10 mouse cellular contexts compared by ENCODE assay signal in genomic region chr6:87809651-87810161, GRCm38 (mm10). TPM values are rescaled to one million over a fixed set of nuclear protein-coding genes. Genes with fewer than 3 reads are reported as not detected.
DNase-seq lines count a peak whose midpoint lies in the region; ATAC-seq and TF ChIP-seq lines count a peak whose summit lies in the region.
"Had no signal": no experiment of that assay in that cellular context is flagged by ENCODE, and none has a peak within 500 bp of the region (broad histone marks: within the 10 kb centered on the region; RNA-seq: fewer than 3 reads in every experiment).

No protein-coding gene starts in this region.

- WGBS in kidney, adult 2 months, result 54% methylated on average over 6 of the region's 6 CpGs
- 81% methylated on average over 6 of the region's 6 CpGs for WGBS in heart, embryonic 16.5 days
- WGBS in liver, postnatal 0 days (ENCODE audit: insufficient replicate concordance), result 22% methylated on average over 6 of the region's 6 CpGs

- H3K9me3 ChIP-seq in heart, embryonic 16.5 days (replicated peaks; ENCODE audit: control insufficient read depth, low read length), result no peaks in the 10 kb centered on the region
- no peaks in the 10 kb centered on the region for H3K9me3 ChIP-seq in liver, postnatal 0 days (ENCODE audit: low read length)

- peaks cover 16% of the 10 kb centered on the region for H3K4me1 ChIP-seq in kidney, adult 2 months (ENCODE audit: control insufficient read depth, insufficient read depth, low read length)
- H3K4me1 ChIP-seq in brown adipose tissue, adult 24 weeks (ENCODE audit: control insufficient read depth, insufficient read depth, insufficient read length, low read length), result peaks cover 15% of the 10 kb centered on the region
- H3K4me1 ChIP-seq in heart, embryonic 16.5 days (ENCODE audit: control insufficient read depth, insufficient read depth, low read length), result peaks cover 17% of the 10 kb centered on the region
- peaks cover 49% of the 10 kb centered on the region for H3K4me1 ChIP-seq in liver, postnatal 0 days (ENCODE audit: insufficient read depth)

- no peaks in the 10 kb centered on the region for H3K36me3 ChIP-seq in kidney, adult 2 months (ENCODE audit: control insufficient read depth, insufficient read depth, low read length)
- peaks cover 5% of the 10 kb centered on the region; the same call in 1 of the 2 replicates for H3K36me3 ChIP-seq in heart, embryonic 16.5 days (ENCODE audit: control insufficient read depth, insufficient read depth)
- peaks cover 22% of the 10 kb centered on the region; the same call in 1 of the 2 replicates for H3K36me3 ChIP-seq in liver, postnatal 0 days (replicated peaks; ENCODE audit: insufficient read depth, low read length)

- TF ChIP-seq EP300 in liver, postnatal 0 days (IDR thresholded peaks at IDR 0.05; ENCODE audit: low read depth), result peak; percentile 62; the same call in 1 of the 2 replicates

- no peak overlapping the region for H3K9ac ChIP-seq in heart, embryonic 16.5 days (ENCODE audit: low read length)
- peak overlapping the region; percentile 93 for H3K9ac ChIP-seq in liver, postnatal 0 days (replicated peaks)

- no peak for TF ChIP-seq CTCF in kidney, adult 2 months (conservative IDR thresholded peaks at IDR 0.05; ENCODE audit: insufficient read depth, insufficient read length, low read depth, low read length)
- 0 out of 2 replicates have a peak, but pooled peaks have one; percentile 1 for TF ChIP-seq CTCF in liver, postnatal 0 days (IDR thresholded peaks at IDR 0.05; ENCODE audit: low read depth)

- DNase-seq in kidney, adult 2 months, result peak; percentile 49
- no peak for DNase-seq in kidney, postnatal 4 days
- DNase-seq in liver, postnatal 0 days, result peak; percentile 73
- no peak for DNase-seq in right cerebral cortex, postnatal 4 days
- no peak for DNase-seq in adrenal gland, adult 8-10 months
- DNase-seq: right cerebral cortex, postnatal 25 days had no signal

- ATAC-seq in heart, embryonic 16.5 days (replicated peaks; ENCODE audit: extremely low read depth, insufficient read depth, low FRiP score), result no peak
- peak; percentile 60 for ATAC-seq in liver, postnatal 0 days
- ATAC-seq in activated CD4-positive, CD25-positive, alpha-beta regulatory T cell, adult 4 months, result no peak

- no peak for TF ChIP-seq POLR2A in kidney, adult 2 months (IDR thresholded peaks at IDR 0.05; ENCODE audit: low read depth, low read length)

- H3K4me3 ChIP-seq in kidney, adult 2 months (ENCODE audit: insufficient read depth, low read depth, low read length), result no peak overlapping the region
- peak overlapping the region; percentile 91 for H3K4me3 ChIP-seq in brown adipose tissue, adult 24 weeks (ENCODE audit: insufficient read depth, low read depth, low read length)
- peak overlapping the region; percentile 74; the same call in 1 of the 2 replicates for H3K4me3 ChIP-seq in heart, embryonic 16.5 days (ENCODE audit: low read length)
- peak overlapping the region; percentile 97 for H3K4me3 ChIP-seq in liver, postnatal 0 days (ENCODE audit: low read depth, low read length)

- no peaks in the 10 kb centered on the region for H3K27me3 ChIP-seq in kidney, adult 2 months (replicated peaks; ENCODE audit: control insufficient read depth, insufficient read depth, low read length)
- no peaks in the 10 kb centered on the region for H3K27me3 ChIP-seq in heart, embryonic 16.5 days (ENCODE audit: control insufficient read depth, insufficient read depth, low read length)
- H3K27me3 ChIP-seq in liver, postnatal 0 days (ENCODE audit: insufficient read depth, low read length), result no peaks in the 10 kb centered on the region

- peak overlapping the region; percentile 73 for H3K4me2 ChIP-seq in heart, embryonic 16.5 days (ENCODE audit: low read depth, low read length)
- H3K4me2 ChIP-seq in liver, postnatal 0 days (ENCODE audit: low read depth, low read length), result peak overlapping the region; percentile 72

- H3K27ac ChIP-seq in kidney, adult 2 months (ENCODE audit: insufficient read depth, low read depth, low read length), result no peak overlapping the region
- H3K27ac ChIP-seq in brown adipose tissue, adult 24 weeks (replicated peaks; ENCODE audit: low read depth, low read length), result peak overlapping the region; percentile 58
- no peak overlapping the region for H3K27ac ChIP-seq in heart, embryonic 16.5 days (ENCODE audit: low read length)
- peak overlapping the region; percentile 100 for H3K27ac ChIP-seq in liver, postnatal 0 days (ENCODE audit: low read depth)

RNA-seq across cellular contexts. Expression of gene Rab43, which starts 2.3 kb away (rescaled TPM):
- 49.5 and 52.0 TPM in 2 replicates for polyA plus RNA-seq in kidney, adult 2 months (2012; rRNA removed)
- polyA plus RNA-seq in brown adipose tissue, adult 24 weeks (2012; ENCODE audit: insufficient read depth, insufficient read length, missing spikeins), result 4.7 and 16.0 TPM in 2 replicates
- polyA plus RNA-seq in heart, embryonic 16.5 days (2015; fragmentation: Nextera tagmentation; extraction: Ambion mirVana), result 8.5 and 10.1 TPM in 2 replicates
- polyA plus RNA-seq in liver, postnatal 0 days (2015; fragmentation: Nextera tagmentation; extraction: Ambion mirVana), result 44.4 and 45.4 TPM in 2 replicates
- 10 to 100 TPM in 1 of 2 experiments, 1 to 10 TPM in 1; 9.4 to 17.2 TPM for polyA plus RNA-seq in activated CD4-positive, CD25-positive, alpha-beta regulatory T cell, adult 4 months (2017; shearing (Covaris generic))
- 10 to 100 TPM; 34.0 to 40.1 (median 36.5) TPM for total RNA-seq in adrenal gland, adult 8-10 months (2022)

RNA-seq across cellular contexts. Expression of gene Gm45140, which starts 25.9 kb away (rescaled TPM):
- polyA plus RNA-seq in kidney, adult 2 months (2012; rRNA removed), result 0.53 and 0.77 TPM in 2 replicates
- not detected in 2 replicates for polyA plus RNA-seq in brown adipose tissue, adult 24 weeks (2012; ENCODE audit: insufficient read depth, insufficient read length, missing spikeins)
- 2.4 and 2.6 TPM in 2 replicates for polyA plus RNA-seq in heart, embryonic 16.5 days (2015; fragmentation: Nextera tagmentation; extraction: Ambion mirVana)
- 2.8 and 3.2 TPM in 2 replicates for polyA plus RNA-seq in liver, postnatal 0 days (2015; fragmentation: Nextera tagmentation; extraction: Ambion mirVana)
- 1 to 10 TPM; 2.5 to 3.6 TPM for polyA plus RNA-seq in activated CD4-positive, CD25-positive, alpha-beta regulatory T cell, adult 4 months (2017; shearing (Covaris generic))
- total RNA-seq in adrenal gland, adult 8-10 months (2022), result 1 to 10 TPM; 2.5 to 5.2 (median 3.2) TPM

RNA-seq across cellular contexts. Expression of gene Isy1, which starts 28.9 kb away (rescaled TPM):
- 14.1 and 18.4 TPM in 2 replicates for polyA plus RNA-seq in kidney, adult 2 months (2012; rRNA removed)
- 21.0 and 31.7 TPM in 2 replicates for polyA plus RNA-seq in brown adipose tissue, adult 24 weeks (2012; ENCODE audit: insufficient read depth, insufficient read length, missing spikeins)
- 21.5 and 29.1 TPM in 2 replicates for polyA plus RNA-seq in heart, embryonic 16.5 days (2015; fragmentation: Nextera tagmentation; extraction: Ambion mirVana)
- 19.7 and 19.8 TPM in 2 replicates for polyA plus RNA-seq in liver, postnatal 0 days (2015; fragmentation: Nextera tagmentation; extraction: Ambion mirVana)
- 100 to 1,000 TPM in 1 of 2 experiments, 10 to 100 TPM in 1; 82.2 to 102 TPM for polyA plus RNA-seq in activated CD4-positive, CD25-positive, alpha-beta regulatory T cell, adult 4 months (2017; shearing (Covaris generic))
- 10 to 100 TPM; 37.3 to 60.0 (median 46.5) TPM for total RNA-seq in adrenal gland, adult 8-10 months (2022)

RNA-seq across cellular contexts. Expression of gene Gp9, which starts 31.8 kb away (rescaled TPM):
- 0.66 and 1.1 TPM in 2 replicates for polyA plus RNA-seq in kidney, adult 2 months (2012; rRNA removed)
- not detected in 2 replicates for polyA plus RNA-seq in brown adipose tissue, adult 24 weeks (2012; ENCODE audit: insufficient read depth, insufficient read length, missing spikeins)
- 3.3 and 3.4 TPM in 2 replicates for polyA plus RNA-seq in heart, embryonic 16.5 days (2015; fragmentation: Nextera tagmentation; extraction: Ambion mirVana)
- polyA plus RNA-seq in liver, postnatal 0 days (2015; fragmentation: Nextera tagmentation; extraction: Ambion mirVana), result 36.5 and 38.0 TPM in 2 replicates
- not detected for polyA plus RNA-seq in activated CD4-positive, CD25-positive, alpha-beta regulatory T cell, adult 4 months (2017; shearing (Covaris generic))
- total RNA-seq in adrenal gland, adult 8-10 months (2022), result under 1 TPM in 1 of 4 experiments, not detected in 3; 0.35 TPM
- total RNA-seq: granulocyte monocyte progenitor cell, adult 5-6 weeks had no signal

RNA-seq across cellular contexts. Expression of gene Cnbp, which starts 41.2 kb away (rescaled TPM):
- 175 and 184 TPM in 2 replicates for polyA plus RNA-seq in kidney, adult 2 months (2012; rRNA removed)
- 367 and 450 TPM in 2 replicates for polyA plus RNA-seq in brown adipose tissue, adult 24 weeks (2012; ENCODE audit: insufficient read depth, insufficient read length, missing spikeins)
- polyA plus RNA-seq in heart, embryonic 16.5 days (2015; fragmentation: Nextera tagmentation; extraction: Ambion mirVana), result 713 and 783 TPM in 2 replicates
- 445 and 452 TPM in 2 replicates for polyA plus RNA-seq in liver, postnatal 0 days (2015; fragmentation: Nextera tagmentation; extraction: Ambion mirVana)
- 1,000 to 10,000 TPM; 1,007 to 1,067 TPM for polyA plus RNA-seq in activated CD4-positive, CD25-positive, alpha-beta regulatory T cell, adult 4 months (2017; shearing (Covaris generic))
- 100 to 1,000 TPM; 400 to 426 (median 421) TPM for total RNA-seq in adrenal gland, adult 8-10 months (2022)

Comparison
In these comparisons a context has a peak if more than half of its experiments do, and no peak if none do; other contexts are left out.
1. DNase-seq: peak in kidney, adult 2 months (single experiment) and liver, postnatal 0 days (single experiment); none in kidney, postnatal 4 days (0 of 2), right cerebral cortex, postnatal 4 days (single experiment) and adrenal gland, adult 8-10 months (single experiment).
2. H3K27ac ChIP-seq: peak in brown adipose tissue, adult 24 weeks (single experiment) and liver, postnatal 0 days (single experiment); none in kidney, adult 2 months (single experiment) and heart, embryonic 16.5 days (single experiment).